In the genomic region with DNA sequence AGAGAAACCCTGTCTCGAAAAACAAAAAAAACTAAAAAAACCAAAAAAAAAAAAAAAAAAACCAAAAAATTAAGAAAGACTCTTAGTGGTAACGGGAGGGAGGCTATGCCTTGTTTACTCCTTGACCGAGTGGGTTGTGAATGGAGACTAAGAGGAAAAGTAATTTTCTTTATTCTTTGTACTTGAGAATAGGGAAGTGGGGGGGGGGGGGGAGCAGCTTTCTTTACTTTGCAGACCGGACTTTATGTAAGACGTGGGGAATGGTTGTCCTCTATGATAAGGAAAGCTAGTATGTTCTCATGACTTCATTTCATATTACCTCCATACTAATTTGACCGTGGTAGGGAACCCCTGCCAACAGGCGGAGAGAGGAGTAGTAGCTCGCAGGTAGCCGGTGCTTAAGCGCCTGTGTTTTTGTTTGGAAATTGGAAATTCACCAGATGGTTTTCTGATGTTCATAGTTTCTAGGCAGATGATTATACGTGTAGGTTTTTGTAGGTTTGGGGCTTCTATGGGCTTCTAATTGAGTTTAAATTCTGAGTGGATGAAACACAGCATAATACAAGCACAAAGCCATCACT, we compare ENCODE assay signal across 8 mouse cellular contexts. TPM values are rescaled to one million over a fixed set of nuclear protein-coding genes. Genes with fewer than 3 reads are reported as not detected.
DNase-seq lines count a peak whose midpoint lies in the region; ATAC-seq and TF ChIP-seq lines count a peak whose summit lies in the region.

No protein-coding gene starts in this region.

- H3K27ac ChIP-seq in layer of hippocampus, adult 2 months = no peak overlapping the region
- H3K27ac ChIP-seq in embryonic facial prominence, embryonic 11.5 days (replicated peaks; ENCODE audit: low read depth, low read length) = no peak overlapping the region
- H3K27ac ChIP-seq in limb, embryonic 11.5 days (replicated peaks; ENCODE audit: low read depth, low read length) = no peak overlapping the region
- H3K27ac ChIP-seq in neural tube, embryonic 14.5 days (ENCODE audit: low read depth, low read length) = no peak overlapping the region

- no peaks in the 10 kb centered on the region for H3K36me3 ChIP-seq in embryonic facial prominence, embryonic 11.5 days (replicated peaks; ENCODE audit: control insufficient read depth, insufficient read depth, low read depth, low read length)
- H3K36me3 ChIP-seq in limb, embryonic 11.5 days (ENCODE audit: control insufficient read depth, insufficient read depth, low read length) = no peaks in the 10 kb centered on the region
- H3K36me3 ChIP-seq in neural tube, embryonic 14.5 days (ENCODE audit: control insufficient read depth, insufficient read depth, low read length) = no peaks in the 10 kb centered on the region

- no peaks in the 10 kb centered on the region for H3K27me3 ChIP-seq in embryonic facial prominence, embryonic 11.5 days (ENCODE audit: control insufficient read depth, insufficient read depth, low read length)
- H3K27me3 ChIP-seq in limb, embryonic 11.5 days (ENCODE audit: control insufficient read depth, insufficient read depth, low read length) = no peaks in the 10 kb centered on the region
- H3K27me3 ChIP-seq in neural tube, embryonic 14.5 days (ENCODE audit: control insufficient read depth, insufficient read depth, low read length) = no peaks in the 10 kb centered on the region

- ATAC-seq in embryonic facial prominence, embryonic 11.5 days (replicated peaks; ENCODE audit: insufficient number of reproducible peaks, low FRiP score, low TSS enrichment, low read depth) = no peak
- ATAC-seq in limb, embryonic 11.5 days (ENCODE audit: insufficient number of reproducible peaks, low FRiP score, low TSS enrichment, low read depth) = no peak
- no peak for ATAC-seq in neural tube, embryonic 14.5 days (ENCODE audit: low read depth)
- no peak for ATAC-seq in activated CD4-positive, CD25-positive, alpha-beta regulatory T cell, adult 4 months

- H3K9me3 ChIP-seq in embryonic facial prominence, embryonic 11.5 days (replicated peaks; ENCODE audit: control insufficient read depth, low read length) = no peaks in the 10 kb centered on the region
- no peaks in the 10 kb centered on the region for H3K9me3 ChIP-seq in limb, embryonic 11.5 days (ENCODE audit: control insufficient read depth, low read length)
- no peaks in the 10 kb centered on the region for H3K9me3 ChIP-seq in neural tube, embryonic 14.5 days (ENCODE audit: control insufficient read depth, low read length)

- H3K9ac ChIP-seq in embryonic facial prominence, embryonic 11.5 days (replicated peaks; ENCODE audit: low read length) = no peak overlapping the region; the same call in 1 of the 2 replicates
- no peak overlapping the region for H3K9ac ChIP-seq in limb, embryonic 11.5 days (ENCODE audit: low read length)
- H3K9ac ChIP-seq in neural tube, embryonic 14.5 days (replicated peaks; ENCODE audit: low read depth, low read length) = peak overlapping the region; percentile 100; the same call in 1 of the 2 replicates

- no peak for TF ChIP-seq CTCF in layer of hippocampus, adult 2 months (conservative IDR thresholded peaks at IDR 0.05)

- 53% methylated on average over 11 of the region's 11 CpGs for WGBS in embryonic facial prominence, embryonic 11.5 days
- WGBS in limb, embryonic 11.5 days = 55% methylated on average over 11 of the region's 11 CpGs
- 42% methylated on average over 11 of the region's 11 CpGs for WGBS in neural tube, embryonic 14.5 days

- peak overlapping the region; percentile 44 for H3K4me2 ChIP-seq in embryonic facial prominence, embryonic 11.5 days (ENCODE audit: low read depth, low read length)
- peak overlapping the region; percentile 36 for H3K4me2 ChIP-seq in limb, embryonic 11.5 days (ENCODE audit: low read depth, severe bottlenecking)
- peak overlapping the region; percentile 62 for H3K4me2 ChIP-seq in neural tube, embryonic 14.5 days (ENCODE audit: low read depth, low read length)

- no peak for DNase-seq in layer of hippocampus, adult 2 months (ENCODE audit: low spot score in 2 of 2)
- DNase-seq in layer of hippocampus, adult 8-10 months (ENCODE audit: low spot score in 2 of 2) = no peak
- no peak for DNase-seq in embryonic facial prominence, embryonic 11.5 days (ENCODE audit: low spot score)
- DNase-seq in limb, embryonic 11.5 days (ENCODE audit: low spot score) = no peak
- no peak for DNase-seq in cerebellum, postnatal 4 days (ENCODE audit: low spot score in 2 of 2)
- no peak for DNase-seq in right cerebral cortex, postnatal 4 days

- peak overlapping the region; percentile 89 for H3K4me3 ChIP-seq in layer of hippocampus, adult 2 months
- H3K4me3 ChIP-seq in embryonic facial prominence, embryonic 11.5 days (ENCODE audit: low read depth, low read length) = peak overlapping the region; percentile 97
- H3K4me3 ChIP-seq in limb, embryonic 11.5 days (ENCODE audit: low read depth, low read length) = peak overlapping the region; percentile 93
- peak overlapping the region; percentile 90 for H3K4me3 ChIP-seq in neural tube, embryonic 14.5 days (ENCODE audit: low read depth, low read length)

- no peaks in the 10 kb centered on the region for H3K4me1 ChIP-seq in embryonic facial prominence, embryonic 11.5 days (ENCODE audit: control insufficient read depth, insufficient read depth, low read length)
- H3K4me1 ChIP-seq in limb, embryonic 11.5 days (ENCODE audit: control insufficient read depth, insufficient read depth, low read length) = no peaks in the 10 kb centered on the region
- peaks cover 23% of the 10 kb centered on the region for H3K4me1 ChIP-seq in neural tube, embryonic 14.5 days (ENCODE audit: control insufficient read depth, insufficient read depth, low read length)

RNA-seq across cellular contexts. Expression of gene Senp6, which starts 2.1 kb away (rescaled TPM):
- total RNA-seq in layer of hippocampus, adult 2 months (2021) = 100 to 1,000 TPM in 1 of 2 experiments, 10 to 100 TPM in 1; 97.4 to 119 TPM
- total RNA-seq in layer of hippocampus, adult 8-10 months (2022) = 100 to 1,000 TPM in 3 of 4 experiments, 10 to 100 TPM in 1; 99.3 to 107 (median 103) TPM
- polyA plus RNA-seq in embryonic facial prominence, embryonic 11.5 days (2014; fragmentation: Nextera tagmentation; extraction: Ambion mirVana) = 61.4 and 71.9 TPM in 2 replicates
- 67.1 and 71.4 TPM in 2 replicates for polyA plus RNA-seq in limb, embryonic 11.5 days (2014; fragmentation: Nextera tagmentation; extraction: Ambion mirVana)
- 65.3 and 70.6 TPM in 2 replicates for polyA plus RNA-seq in neural tube, embryonic 14.5 days (2014; fragmentation: Nextera tagmentation; extraction: Ambion mirVana)
- 10 to 100 TPM; 57.9 to 62.8 TPM for polyA plus RNA-seq in activated CD4-positive, CD25-positive, alpha-beta regulatory T cell, adult 4 months (2017; shearing (Covaris generic))

RNA-seq across cellular contexts. Expression of gene Filip1, which starts 56.2 kb away (rescaled TPM):
- 10 to 100 TPM; 11.7 to 13.9 TPM for total RNA-seq in layer of hippocampus, adult 2 months (2021)
- total RNA-seq in layer of hippocampus, adult 8-10 months (2022) = 10 to 100 TPM in 3 of 4 experiments, 1 to 10 TPM in 1; 8.2 to 14.3 (median 12.0) TPM
- 3.5 and 4.5 TPM in 2 replicates for polyA plus RNA-seq in embryonic facial prominence, embryonic 11.5 days (2014; fragmentation: Nextera tagmentation; extraction: Ambion mirVana)
- polyA plus RNA-seq in limb, embryonic 11.5 days (2014; fragmentation: Nextera tagmentation; extraction: Ambion mirVana) = 1.2 and 1.5 TPM in 2 replicates
- polyA plus RNA-seq in neural tube, embryonic 14.5 days (2014; fragmentation: Nextera tagmentation; extraction: Ambion mirVana) = 1.5 and 1.6 TPM in 2 replicates
- polyA plus RNA-seq in activated CD4-positive, CD25-positive, alpha-beta regulatory T cell, adult 4 months (2017; shearing (Covaris generic)) = 1 to 10 TPM in 1 of 2 experiments, under 1 TPM in 1; 0.40 to 2.0 TPM
